Mouse (Mus musculus) megakaryocyte-erythroid progenitor cell, adult 5-6 weeks (primary cell): ENCODE data around the gene Chrne. TPM values are rescaled to one million over a fixed set of nuclear protein-coding genes. Genes with fewer than 3 reads are reported as not detected.

Experiments used
- ATAC-seq: replicated peaks from 2 replicates; pipeline ENCODE4 v1.8.0; 2016; ENCODE audit warnings: mild to moderate bottlenecking, inconsistent platforms; ENCODE audit not compliant: severe bottlenecking, poor library complexity, low FRiP score, low TSS enrichment
- total RNA-seq, 2 experiments: library from RNA; stranded (forward) in 1 of 2; stranded (reverse) in 1 of 2; fragments of 200-1000, 215-1000 nt in 1 of 2; fragments of >200 nt in 1 of 2; fragmentation: Nextera tagmentation in 1 of 2; gene quantifications; 2 replicates each; pipeline ENCODE4 v1.2.3; 2014 to 2017

Chrne gene
- total RNA-seq, 2 experiments from 2014 or later, result 3.0 TPM; not detected in 1

- ATAC-seq, result no peak
These were observed 33.9 kb upstream of the Chrne start for GRCm38 (mm10) chr11:70652884-70653344.

GRCm38 (mm10) chr11:70652029-70652883 lies 33.2 kb upstream of the Chrne start:
- ATAC-seq, result no peak

GRCm38 (mm10) chr11:70651391-70651790 lies 32.4 kb upstream of the Chrne start:
- no peak for ATAC-seq

GRCm38 (mm10) chr11:70650322-70651175 lies 31.5 kb upstream of the Chrne start:
- ATAC-seq, result no peak

- ATAC-seq, result no peak
These were observed 30.2 kb upstream of the Chrne start for GRCm38 (mm10) chr11:70649185-70649734.

- ATAC-seq, result peak; percentile 13
These were observed 29.5 kb upstream of the Chrne start for GRCm38 (mm10) chr11:70648512-70648911.

GRCm38 (mm10) chr11:70647716-70648420 lies 28.9 kb upstream of the Chrne start:
- peak; percentile 10; the same call in 1 of the 2 replicates for ATAC-seq

GRCm38 (mm10) chr11:70646691-70647650 lies 28.0 kb upstream of the Chrne start, which contains the start of the genes Rnf167 and Slc25a11:
Gene Rnf167, plus strand, starts transcription at chr11:70647235.
Gene Slc25a11, minus strand, starts transcription at chr11:70647479.
- peak; percentile 72 for ATAC-seq

- ATAC-seq, result no peak
These were observed 27.2 kb upstream of the Chrne start for GRCm38 (mm10) chr11:70646259-70646555.

- ATAC-seq, result no peak
These were observed 26.6 kb upstream of the Chrne start for GRCm38 (mm10) chr11:70645461-70646258.

GRCm38 (mm10) chr11:70644564-70645103 lies 25.6 kb upstream of the Chrne start:
- no peak for ATAC-seq

GRCm38 (mm10) chr11:70643051-70643450 lies 24.0 kb upstream of the Chrne start:
- no peak for ATAC-seq

GRCm38 (mm10) chr11:70641241-70641640 lies 22.2 kb upstream of the Chrne start:
- no peak for ATAC-seq

- no peak for ATAC-seq
These were observed 21.0 kb upstream of the Chrne start for GRCm38 (mm10) chr11:70639976-70640375.

- peak; percentile 85 for ATAC-seq
These were observed 19.8 kb upstream of the Chrne start, which contains the start of gene Gp1ba for GRCm38 (mm10) chr11:70638714-70639278. Gene Gp1ba, plus strand, starts transcription at chr11:70639122.

GRCm38 (mm10) chr11:70638293-70638692 lies 19.3 kb upstream of the Chrne start:
- 0 out of 2 replicates have a peak, but pooled peaks have one; percentile 17 for ATAC-seq

GRCm38 (mm10) chr11:70637764-70638163 lies 18.7 kb upstream of the Chrne start:
- ATAC-seq, result no peak
